Mouse (Mus musculus) hindbrain, embryonic 14.5 days (tissue): ENCODE results near the gene Borcs7. TPM values are rescaled to one million over a fixed set of nuclear protein-coding genes. Genes with fewer than 3 reads are reported as not detected.
"Not testable (repeated sequence)": the region's sequence is repeated elsewhere in the genome, so short reads cannot be mapped to it uniquely, and the experiment has no call there.

Source experiments
- ATAC-seq: fragments of 200-750 bp; cut with Nextera tagmentation; 2 replicates; pipeline ENCODE4 v1.8.0; 2017; ENCODE audit warnings: moderate number of reproducible peaks, mild to moderate bottlenecking, moderate TSS enrichment, moderate library complexity; ENCODE audit not compliant: low FRiP score
- DNase-seq: peaks from one replicate; pipeline ENCODE4 v3.0.0-alpha.2; 2015; ENCODE audit warnings: low spot score
- H3K27ac ChIP-seq: fragments of 300-500 bp; sonication (generic); 2 replicates; pipeline ENCODE4 v1.5.1; 2014; ENCODE audit warnings: mild to moderate bottlenecking, moderate library complexity
- H3K27me3 ChIP-seq: fragments of 300-500 bp; sonication (generic); 2 replicates; pipeline ENCODE4 v1.6.1; 2014; ENCODE audit warnings: mild to moderate bottlenecking, low read length, mixed read lengths; ENCODE audit not compliant: control insufficient read depth, insufficient read depth
- H3K36me3 ChIP-seq: fragments of 300-500 bp; sonication (generic); replicated peaks from 2 replicates; pipeline ENCODE4 v1.6.1; 2014; ENCODE audit not compliant: control insufficient read depth, insufficient read depth
- H3K4me1 ChIP-seq: fragments of 300-500 bp; sonication (generic); replicated peaks from 2 replicates; pipeline ENCODE4 v1.6.1; 2014; ENCODE audit warnings: antibody characterized with exemption, low read length, mixed read lengths; ENCODE audit not compliant: control insufficient read depth, insufficient read depth
- H3K4me2 ChIP-seq: fragments of 300-500 bp; sonication (generic); replicated peaks from 2 replicates; pipeline ENCODE4 v1.6.1; 2014; ENCODE audit warnings: mild to moderate bottlenecking, moderate library complexity
- H3K4me3 ChIP-seq: fragments of 300-500 bp; sonication (generic); replicated peaks from 2 replicates; pipeline ENCODE4 v1.5.1; 2014; ENCODE audit warnings: mild to moderate bottlenecking, low read length
- H3K9ac ChIP-seq: fragments of 300-500 bp; sonication (generic); 2 replicates; pipeline ENCODE4 v1.6.1; 2014
- H3K9me3 ChIP-seq: fragments of 300-500 bp; sonication (generic); 2 replicates; pipeline ENCODE4 v1.6.1; 2016; ENCODE audit warnings: low read length; ENCODE audit not compliant: control insufficient read depth
- WGBS: fragments of 180-500 bp; shearing (Covaris S2); extraction: QIAGEN DNeasy Blood & Tissue Kit; methylation state at CpG from one replicate; pipeline ENCODE4 v1.1.7; 2014; 5-methylcytosine and 5-hydroxymethylcytosine counted together
- polyA plus RNA-seq: library from polyadenylated mRNA; unstranded; fragments of >200 nt; fragmentation: Nextera tagmentation; extraction: Ambion mirVana; gene quantifications from 2 replicates; pipeline ENCODE4 v1.2.1, GENCODE M21; 2014

Gene Borcs7
- polyA plus RNA-seq, 1 experiment from 2014 or later = 26.6 TPM

- H3K9ac ChIP-seq = no peak overlapping the region
- H3K27me3 ChIP-seq = no peaks in the 10 kb centered on the region
- H3K4me1 ChIP-seq = no peaks in the 10 kb centered on the region
- no peak for DNase-seq
- no peaks in the 10 kb centered on the region for H3K9me3 ChIP-seq
- H3K4me3 ChIP-seq = no peak overlapping the region
- peaks cover 10% of the 10 kb centered on the region; the same call in 1 of the 2 replicates for H3K36me3 ChIP-seq
- H3K27ac ChIP-seq = no peak overlapping the region
- WGBS = 95% methylated on average over 8 of the region's 8 CpGs
- no peak overlapping the region for H3K4me2 ChIP-seq
- ATAC-seq = no peak
These were observed 36.4 kb downstream of the Borcs7 start for GRCm38 (mm10) chr19:46726142-46726541.

- Histone ChIP-seq H3K27ac (no peak overlapping the region), H3K36me3 (peaks cover 4% of the 10 kb centered on the region; the same call in 1 of the 2 replicates), H3K4me1 (no peaks in the 10 kb centered on the region), H3K27me3 (no peaks in the 10 kb centered on the region), H3K9me3 (no peaks in the 10 kb centered on the region), H3K9ac (no peak overlapping the region), H3K4me3 (no peak overlapping the region), H3K4me2 (no peak overlapping the region)
- WGBS = 40% methylated on average over 8 of the region's 8 CpGs
- ATAC-seq (no peak), DNase-seq (peak; percentile 33)
These were observed 37.5 kb downstream of the Borcs7 start for GRCm38 (mm10) chr19:46727140-46727736.

- Histone ChIP-seq H3K9ac (no peak overlapping the region), H3K9me3 (no peaks in the 10 kb centered on the region), H3K4me2 (no peak overlapping the region), H3K27ac (no peak overlapping the region), H3K4me1 (no peaks in the 10 kb centered on the region), H3K27me3 (no peaks in the 10 kb centered on the region), H3K4me3 (no peak overlapping the region), H3K36me3 (peaks cover 4% of the 10 kb centered on the region; the same call in 1 of the 2 replicates)
- WGBS = 71% methylated on average over 11 of the region's 11 CpGs
- ATAC-seq (no peak), DNase-seq (no peak)
These were observed 38.3 kb downstream of the Borcs7 start for GRCm38 (mm10) chr19:46727945-46728540.

- H3K4me2 ChIP-seq = no peak overlapping the region
- H3K4me3 ChIP-seq = no peak overlapping the region
- H3K27me3 ChIP-seq = no peaks in the 10 kb centered on the region
- no peak overlapping the region for H3K9ac ChIP-seq
- H3K4me1 ChIP-seq = no peaks in the 10 kb centered on the region
- peaks cover 4% of the 10 kb centered on the region; the same call in 1 of the 2 replicates for H3K36me3 ChIP-seq
- H3K27ac ChIP-seq = no peak overlapping the region
- H3K9me3 ChIP-seq = no peaks in the 10 kb centered on the region
- no peak for ATAC-seq
- 79% methylated on average over 3 of the region's 3 CpGs for WGBS
- no peak for DNase-seq
These were observed 39.2 kb downstream of the Borcs7 start for GRCm38 (mm10) chr19:46728909-46729308.

- no peaks in the 10 kb centered on the region for H3K27me3 ChIP-seq
- H3K9me3 ChIP-seq = no peaks in the 10 kb centered on the region
- H3K9ac ChIP-seq = no peak overlapping the region
- ATAC-seq (no peak), DNase-seq (no peak)
- no peak overlapping the region for H3K27ac ChIP-seq
- H3K36me3 ChIP-seq = no peaks in the 10 kb centered on the region; the same call in 1 of the 2 replicates
- H3K4me2 ChIP-seq = no peak overlapping the region
- H3K4me3 ChIP-seq = no peak overlapping the region
- 81% methylated on average over 10 of the region's 10 CpGs for WGBS
- no peaks in the 10 kb centered on the region for H3K4me1 ChIP-seq
These were observed 41.6 kb downstream of the Borcs7 start for GRCm38 (mm10) chr19:46731351-46731750.

- H3K36me3 ChIP-seq, DNase-seq, H3K27me3 ChIP-seq, H3K9me3 ChIP-seq, H3K4me1 ChIP-seq, H3K27ac ChIP-seq, H3K4me3 ChIP-seq, H3K9ac ChIP-seq, H3K4me2 ChIP-seq, ATAC-seq: not testable (repeated sequence)
- 98% methylated on average over 5 of the region's 5 CpGs for WGBS
These were observed 43.0 kb downstream of the Borcs7 start for GRCm38 (mm10) chr19:46732673-46733072.

- 91% methylated on average over 7 of the region's 7 CpGs for WGBS
These were observed 43.9 kb downstream of the Borcs7 start for GRCm38 (mm10) chr19:46733626-46734025.

GRCm38 (mm10) chr19:46735241-46735640 lies 45.5 kb downstream of the Borcs7 start:
- no peak overlapping the region for H3K4me3 ChIP-seq
- H3K9me3 ChIP-seq = no peaks in the 10 kb centered on the region
- no peak overlapping the region for H3K4me2 ChIP-seq
- no peaks in the 10 kb centered on the region for H3K27me3 ChIP-seq
- 72% methylated on average over 5 of the region's 5 CpGs for WGBS
- no peak for ATAC-seq
- no peaks in the 10 kb centered on the region for H3K4me1 ChIP-seq
- no peak overlapping the region for H3K27ac ChIP-seq
- DNase-seq = no peak
- no peak overlapping the region for H3K9ac ChIP-seq
- no peaks in the 10 kb centered on the region for H3K36me3 ChIP-seq

More at GRCm38 (mm10) chr19:46733626-46734025, 43.9 kb downstream of the Borcs7 start:
- no peak overlapping the region for H3K27ac ChIP-seq
- no peaks in the 10 kb centered on the region for H3K9me3 ChIP-seq
- H3K36me3 ChIP-seq = no peaks in the 10 kb centered on the region; the same call in 1 of the 2 replicates
- no peaks in the 10 kb centered on the region for H3K4me1 ChIP-seq
- no peak overlapping the region for H3K4me3 ChIP-seq
- H3K4me2 ChIP-seq = no peak overlapping the region
- ATAC-seq (no peak), DNase-seq (no peak)
- H3K27me3 ChIP-seq = no peaks in the 10 kb centered on the region
- H3K9ac ChIP-seq = no peak overlapping the region

GRCm38 (mm10) chr19:46737106-46737505 lies 47.4 kb downstream of the Borcs7 start:
- H3K36me3 ChIP-seq = no peaks in the 10 kb centered on the region
- DNase-seq (no peak), ATAC-seq (no peak)
- no peak overlapping the region for H3K27ac ChIP-seq
- no peaks in the 10 kb centered on the region for H3K4me1 ChIP-seq
- H3K4me3 ChIP-seq = no peak overlapping the region
- WGBS = 82% methylated on average over 7 of the region's 7 CpGs
- H3K27me3 ChIP-seq = no peaks in the 10 kb centered on the region
- H3K9me3 ChIP-seq = no peaks in the 10 kb centered on the region
- H3K4me2 ChIP-seq = no peak overlapping the region
- H3K9ac ChIP-seq = no peak overlapping the region
